Mouse (Mus musculus) midbrain, embryonic 13.5 days (tissue): Measurements from ENCODE around the gene Grin2c. TPM values are rescaled to one million over a fixed set of nuclear protein-coding genes. Genes with fewer than 3 reads are reported as not detected.

Source experiments
- ATAC-seq: fragments of 200-750 bp; cut with Nextera tagmentation; 2 replicates; pipeline ENCODE4 v1.8.0; 2017; ENCODE audit warnings: mild to moderate bottlenecking, moderate TSS enrichment, moderate library complexity
- H3K27ac ChIP-seq: fragments of 300-500 bp; sonication (generic); 2 replicates; pipeline ENCODE4 v1.5.1; 2015; ENCODE audit warnings: inconsistent platforms, mild to moderate bottlenecking, moderate library complexity
- H3K27me3 ChIP-seq: fragments of 300-500 bp; sonication (generic); 2 replicates; pipeline ENCODE4 v1.6.1; 2015; ENCODE audit warnings: mild to moderate bottlenecking, inconsistent platforms
- H3K36me3 ChIP-seq: fragments of 300-500 bp; sonication (generic); 2 replicates; pipeline ENCODE4 v1.6.1; 2015; ENCODE audit warnings: mild to moderate bottlenecking, inconsistent platforms
- H3K4me1 ChIP-seq: fragments of 300-500 bp; sonication (generic); replicated peaks from 2 replicates; pipeline ENCODE4 v1.6.1; 2015; ENCODE audit warnings: inconsistent platforms
- H3K4me2 ChIP-seq: fragments of 300-500 bp; sonication (generic); replicated peaks from 2 replicates; pipeline ENCODE4 v1.6.1; 2015; ENCODE audit warnings: moderate library complexity, mild to moderate bottlenecking, inconsistent platforms
- H3K4me3 ChIP-seq: fragments of 300-500 bp; sonication (generic); replicated peaks from 2 replicates; pipeline ENCODE4 v1.5.1; 2015; ENCODE audit warnings: mild to moderate bottlenecking, inconsistent platforms
- H3K9ac ChIP-seq: fragments of 300-500 bp; sonication (generic); replicated peaks from 2 replicates; pipeline ENCODE4 v1.6.1; 2015; ENCODE audit warnings: mild to moderate bottlenecking, inconsistent platforms
- H3K9me3 ChIP-seq: fragments of 300-500 bp; sonication (generic); 2 replicates; pipeline ENCODE4 v1.6.1; 2016; ENCODE audit warnings: mild to moderate bottlenecking, inconsistent platforms
- WGBS: fragments of 180-500 bp; shearing (Covaris S2); methylation state at CpG from one replicate; pipeline ENCODE4 v1.1.7; 2015; 5-methylcytosine and 5-hydroxymethylcytosine counted together
- polyA plus RNA-seq: library from polyadenylated mRNA; unstranded; fragments of >200 nt; fragmentation: Nextera tagmentation; extraction: Ambion mirVana; gene quantifications from 2 replicates; pipeline ENCODE4 v1.2.1, GENCODE M21; 2015

Gene Grin2c
- polyA plus RNA-seq, 1 experiment from 2014 or later = 0.12 TPM

DNA sequence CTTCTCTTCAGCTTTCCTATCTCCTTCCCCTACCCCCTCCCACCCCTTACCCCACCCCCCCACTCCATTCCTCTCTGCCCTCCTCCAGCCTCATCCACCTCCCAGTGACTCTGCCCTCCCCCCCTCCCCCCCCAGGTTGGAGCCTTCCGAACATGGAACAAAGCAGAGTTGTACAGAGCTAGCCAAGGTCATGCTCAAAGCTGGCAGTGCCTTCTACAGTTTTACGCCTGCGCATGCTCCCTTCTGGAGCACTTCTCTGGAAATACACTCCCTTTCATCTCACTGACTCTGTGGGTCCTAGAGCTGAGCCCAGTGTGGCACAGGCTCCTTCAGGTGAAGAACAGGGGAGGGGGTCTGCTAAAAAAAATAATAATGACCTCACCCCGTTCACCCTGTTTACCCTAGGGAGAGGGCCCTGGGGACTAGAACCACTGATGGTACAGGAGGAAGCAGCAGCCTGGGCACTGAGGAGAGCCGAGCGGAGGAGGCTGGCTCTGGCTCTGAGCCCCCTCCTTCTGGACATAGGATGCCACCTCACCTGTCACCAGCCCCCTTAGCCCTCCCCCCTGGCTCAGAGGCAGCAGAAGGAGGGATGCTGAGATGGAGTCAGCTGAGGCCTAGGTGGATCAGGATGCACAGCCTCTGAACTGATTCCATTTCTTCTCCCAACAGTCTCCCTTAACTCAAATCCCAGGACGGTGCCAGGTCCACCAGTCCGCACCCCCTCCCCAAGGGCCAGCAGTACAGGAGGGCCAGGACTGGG, 15.9 kb upstream of the Grin2c start:
- Histone ChIP-seq H3K4me1 (peaks cover 12% of the 10 kb centered on the region), H3K9me3 (no peaks in the 10 kb centered on the region), H3K4me3 (no peak overlapping the region), H3K36me3 (no peaks in the 10 kb centered on the region), H3K9ac (no peak overlapping the region), H3K27ac (no peak overlapping the region), H3K27me3 (no peaks in the 10 kb centered on the region), H3K4me2 (no peak overlapping the region)
- 74% methylated on average over 8 of the region's 8 CpGs for WGBS
- no peak for ATAC-seq

DNA sequence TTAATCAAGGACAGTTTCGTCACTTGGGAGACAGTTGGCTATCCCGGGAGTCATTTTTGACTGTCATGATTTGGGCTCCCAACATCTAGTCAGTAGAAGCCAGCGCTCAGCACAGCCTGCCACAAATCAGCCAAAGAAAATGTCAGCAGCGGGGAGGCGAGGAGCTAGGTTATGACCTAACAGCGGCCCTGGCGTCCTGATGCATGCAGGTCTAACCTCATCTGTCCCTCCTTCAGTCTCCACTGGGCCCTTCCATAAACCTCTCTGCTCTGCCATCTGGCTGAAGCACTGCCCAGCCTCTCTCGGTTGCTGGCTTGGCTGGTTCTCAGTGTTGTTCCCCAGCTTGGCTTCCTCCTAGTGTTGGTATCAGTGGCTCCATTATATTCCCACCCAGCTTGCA, 15.3 kb upstream of the Grin2c start:
- Histone ChIP-seq H3K4me2 (no peak overlapping the region), H3K27me3 (no peaks in the 10 kb centered on the region), H3K4me1 (peaks cover 17% of the 10 kb centered on the region), H3K9ac (0 out of 2 replicates have a peak overlapping the region, but pooled peaks have one; percentile 10), H3K27ac (no peak overlapping the region), H3K36me3 (no peaks in the 10 kb centered on the region), H3K9me3 (no peaks in the 10 kb centered on the region), H3K4me3 (no peak overlapping the region)
- ATAC-seq = no peak
- 83% methylated on average over 8 of the region's 8 CpGs for WGBS

DNA sequence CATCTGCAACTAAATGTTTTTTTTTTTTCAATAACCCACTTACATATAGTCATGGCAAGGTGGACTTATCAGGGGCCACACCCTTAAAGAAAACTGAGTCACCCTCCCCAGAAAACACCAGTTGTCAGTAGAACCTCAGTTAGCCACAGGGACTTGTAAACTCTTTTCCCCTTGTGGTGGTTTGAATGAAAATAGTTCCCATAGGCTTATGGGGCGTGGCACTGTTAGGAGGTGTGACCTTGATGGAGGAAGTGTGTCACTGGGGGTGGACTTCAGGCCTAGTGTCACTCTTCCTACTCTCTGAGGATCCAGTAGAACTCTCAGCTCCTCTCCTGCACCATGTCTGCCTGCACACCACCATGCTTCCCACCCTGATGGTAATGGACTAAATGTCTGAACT, 12.7 kb upstream of the Grin2c start:
- Histone ChIP-seq H3K27ac (no peak overlapping the region), H3K36me3 (no peaks in the 10 kb centered on the region), H3K9ac (no peak overlapping the region), H3K4me3 (no peak overlapping the region), H3K4me2 (no peak overlapping the region), H3K27me3 (no peaks in the 10 kb centered on the region), H3K9me3 (no peaks in the 10 kb centered on the region), H3K4me1 (peaks cover 24% of the 10 kb centered on the region)
- WGBS = 67% methylated on average over 1 of the region's 1 CpGs
- no peak for ATAC-seq

DNA sequence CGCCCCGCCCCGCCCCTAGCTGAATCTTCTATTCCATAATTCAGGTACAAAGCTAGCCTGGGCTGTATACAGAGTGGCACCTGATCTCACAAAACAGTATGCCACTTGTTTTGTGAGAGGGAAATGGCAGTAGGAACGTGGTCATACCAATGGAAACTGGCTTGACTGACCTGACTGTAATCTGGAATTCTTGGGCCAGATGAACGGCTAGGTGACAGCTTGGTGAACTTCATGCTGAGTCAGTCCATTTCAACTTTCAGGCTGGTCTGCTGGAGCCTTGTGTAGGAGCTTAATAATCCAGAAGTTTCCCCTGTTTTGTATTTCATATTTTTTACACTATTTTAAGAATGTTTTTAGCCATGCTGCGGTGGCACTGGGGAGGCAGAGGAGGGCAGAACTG, 11.1 kb upstream of the Grin2c start:
- H3K36me3 ChIP-seq = no peaks in the 10 kb centered on the region
- H3K4me2 ChIP-seq = peak overlapping the region; percentile 74
- ATAC-seq = no peak
- H3K27ac ChIP-seq = no peak overlapping the region
- H3K9ac ChIP-seq = no peak overlapping the region
- 0 out of 2 replicates have a peak overlapping the region, but pooled peaks have one; percentile 64 for H3K4me3 ChIP-seq
- no peaks in the 10 kb centered on the region for H3K9me3 ChIP-seq
- H3K4me1 ChIP-seq = peaks cover 27% of the 10 kb centered on the region
- H3K27me3 ChIP-seq = no peaks in the 10 kb centered on the region
- WGBS = 80% methylated on average over 6 of the region's 6 CpGs

DNA sequence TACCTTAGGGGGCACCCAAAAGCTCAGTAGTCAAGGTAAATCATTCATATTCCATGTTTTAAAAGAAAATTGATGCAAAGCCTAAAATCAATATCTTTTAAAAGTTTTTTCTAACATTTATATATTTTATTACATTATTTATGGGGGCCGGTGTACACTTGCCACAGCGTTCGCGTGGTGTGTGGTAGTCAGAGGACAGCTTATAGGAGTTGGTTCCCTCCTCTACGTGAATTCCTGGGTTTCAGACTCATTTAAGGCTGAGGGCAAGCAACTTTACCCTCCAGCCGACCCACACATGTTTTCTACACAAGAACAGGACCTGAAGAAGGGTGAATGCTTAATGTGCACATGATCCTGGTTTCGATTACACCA, 10.5 kb upstream of the Grin2c start:
- WGBS = 19% methylated on average over 7 of the region's 7 CpGs
- peak overlapping the region; percentile 64 for H3K4me3 ChIP-seq
- ATAC-seq = no peak
- H3K9ac ChIP-seq = peak overlapping the region; percentile 67
- no peaks in the 10 kb centered on the region for H3K27me3 ChIP-seq
- peaks cover 29% of the 10 kb centered on the region for H3K4me1 ChIP-seq
- no peaks in the 10 kb centered on the region for H3K9me3 ChIP-seq
- no peaks in the 10 kb centered on the region for H3K36me3 ChIP-seq
- H3K27ac ChIP-seq = peak overlapping the region; percentile 89
- peak overlapping the region; percentile 74 for H3K4me2 ChIP-seq

DNA sequence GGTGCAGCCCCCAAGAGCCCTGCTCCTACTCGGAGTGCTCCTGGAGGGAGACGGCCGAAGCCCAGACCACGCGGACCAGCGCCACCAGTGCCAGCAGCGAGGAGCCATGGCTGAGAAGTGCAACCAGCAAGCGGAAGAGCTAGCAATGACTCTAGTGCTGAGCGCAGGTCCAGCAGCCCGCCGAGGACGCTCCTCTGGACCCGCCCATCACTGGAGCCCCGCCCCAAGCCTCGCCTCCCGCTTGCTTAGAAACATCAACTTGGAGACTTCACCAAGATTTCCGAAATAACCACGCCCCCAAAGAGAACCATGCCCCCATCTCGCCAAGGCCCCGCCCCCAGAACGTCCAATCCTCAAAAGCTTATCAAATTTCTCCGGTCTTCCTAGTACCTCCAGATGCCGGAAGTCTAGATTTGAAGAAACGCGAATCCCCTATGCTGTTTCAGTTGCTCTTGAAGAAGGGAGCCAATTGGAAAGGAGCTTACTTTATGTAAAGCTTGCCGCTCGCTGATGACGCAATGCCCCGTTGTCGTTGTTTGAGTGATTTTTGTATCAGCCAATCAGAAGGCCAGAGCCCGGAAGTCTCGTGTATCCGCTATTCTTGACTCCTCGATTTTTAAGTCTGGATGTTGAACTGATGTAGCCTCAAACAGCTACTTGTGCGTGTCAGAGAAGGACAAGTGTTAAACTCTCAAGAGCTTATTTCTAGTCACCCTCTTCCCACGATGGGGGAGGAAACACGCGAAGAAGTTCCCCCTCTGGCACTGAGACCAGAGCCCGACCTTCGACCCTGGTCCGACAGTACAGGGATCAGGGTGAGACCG, 9.9 kb upstream of the Grin2c start, which contains the start of gene Fdxr:
Fdxr (minus strand) TSS at position 271 of the 824 bp plus-strand sequence.
- H3K4me2 ChIP-seq = peak within 1 kb of the TSS; percentile 75
- no peaks in the 10 kb centered on the region for H3K9me3 ChIP-seq
- H3K4me1 ChIP-seq = peaks cover 29% of the 10 kb centered on the region
- 0 out of 2 replicates have a peak, but pooled peaks cover under 1% of the 10 kb centered on the region for H3K36me3 ChIP-seq
- peak; percentile 97 for ATAC-seq
- H3K4me3 ChIP-seq = peak within 1 kb of the TSS; percentile 64
- H3K27ac ChIP-seq = peak within 1 kb of the TSS; percentile 89
- peak within 1 kb of the TSS; percentile 80 for H3K9ac ChIP-seq
- H3K27me3 ChIP-seq = no peaks in the 10 kb centered on the region
- WGBS = under 1% methylated on average over 42 of the region's 42 CpGs

DNA sequence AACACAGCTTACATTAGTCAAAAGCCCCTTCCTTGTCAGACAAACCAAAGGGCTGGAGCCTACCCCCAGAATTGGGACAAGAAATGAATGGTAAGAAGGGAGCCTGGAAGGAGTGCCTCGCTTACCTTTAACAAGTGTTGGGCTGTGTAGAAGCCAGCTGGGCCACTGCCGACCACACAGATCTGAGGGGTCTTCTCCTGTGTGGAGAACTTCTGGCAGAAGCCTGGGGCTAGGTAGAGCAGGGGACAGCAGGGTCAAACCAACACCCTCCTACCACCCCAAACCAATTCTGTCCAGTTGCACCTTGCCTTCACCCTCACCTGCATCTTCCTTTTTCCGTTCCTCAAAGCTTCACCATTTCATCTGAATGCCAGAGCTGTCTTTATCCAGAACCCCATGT, 8.9 kb upstream of the Grin2c start:
- Histone ChIP-seq H3K4me3 (peak overlapping the region; percentile 64), H3K9me3 (no peaks in the 10 kb centered on the region), H3K4me1 (peaks cover 29% of the 10 kb centered on the region), H3K4me2 (peak overlapping the region; percentile 75), H3K9ac (peak overlapping the region; percentile 80), H3K27me3 (no peaks in the 10 kb centered on the region), H3K27ac (peak overlapping the region; percentile 89), H3K36me3 (peaks cover 8% of the 10 kb centered on the region; the same call in 1 of the 2 replicates)
- 69% methylated on average over 3 of the region's 3 CpGs for WGBS
- ATAC-seq = no peak

DNA sequence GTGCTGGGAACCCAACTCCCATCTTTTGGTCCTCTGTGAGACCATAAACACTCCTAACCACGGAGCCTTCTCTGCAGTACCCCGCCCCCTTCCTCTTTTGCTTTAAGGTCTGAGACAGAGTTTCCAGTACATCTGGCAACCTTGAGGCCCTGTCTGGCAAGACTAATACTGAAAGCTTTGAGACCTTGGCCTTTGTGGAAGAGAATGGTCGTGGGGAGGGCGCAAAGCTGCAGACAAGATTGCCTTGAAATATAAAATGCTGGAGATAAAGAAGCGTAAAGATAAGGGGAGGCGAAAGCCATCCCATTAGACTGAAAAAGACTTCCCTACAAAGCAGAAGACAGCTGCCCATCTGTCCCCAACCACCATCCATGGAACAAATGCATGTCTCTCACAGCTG, 8.5 kb upstream of the Grin2c start:
- Histone ChIP-seq H3K9ac (peak overlapping the region; percentile 80; the same call in 1 of the 2 replicates), H3K4me3 (peak overlapping the region; percentile 64), H3K9me3 (no peaks in the 10 kb centered on the region), H3K27me3 (no peaks in the 10 kb centered on the region), H3K4me1 (peaks cover 29% of the 10 kb centered on the region), H3K36me3 (peaks cover 8% of the 10 kb centered on the region; the same call in 1 of the 2 replicates), H3K4me2 (peak overlapping the region; percentile 75), H3K27ac (no peak overlapping the region)
- no peak for ATAC-seq
- WGBS = 91% methylated on average over 6 of the region's 6 CpGs

DNA sequence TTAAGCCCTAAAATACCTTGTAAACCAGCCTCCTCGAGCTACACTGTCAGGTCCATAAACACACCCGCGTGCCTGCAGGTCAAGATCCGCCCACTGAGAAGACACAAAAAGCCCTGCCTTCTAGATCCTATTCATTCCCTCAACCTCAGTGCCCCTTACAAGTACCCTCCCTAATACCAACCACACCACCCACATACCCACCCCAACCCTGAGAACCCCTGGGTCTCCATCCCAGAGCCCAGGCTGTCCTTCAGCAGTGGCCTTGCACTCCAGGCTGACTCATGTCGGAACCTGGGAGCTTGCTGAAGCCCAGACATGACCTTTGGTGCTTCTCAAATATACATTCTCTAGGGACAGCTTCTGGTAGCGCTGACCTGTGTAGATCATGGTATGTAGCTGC, 7.7 kb upstream of the Grin2c start:
- WGBS = 91% methylated on average over 6 of the region's 6 CpGs

DNA sequence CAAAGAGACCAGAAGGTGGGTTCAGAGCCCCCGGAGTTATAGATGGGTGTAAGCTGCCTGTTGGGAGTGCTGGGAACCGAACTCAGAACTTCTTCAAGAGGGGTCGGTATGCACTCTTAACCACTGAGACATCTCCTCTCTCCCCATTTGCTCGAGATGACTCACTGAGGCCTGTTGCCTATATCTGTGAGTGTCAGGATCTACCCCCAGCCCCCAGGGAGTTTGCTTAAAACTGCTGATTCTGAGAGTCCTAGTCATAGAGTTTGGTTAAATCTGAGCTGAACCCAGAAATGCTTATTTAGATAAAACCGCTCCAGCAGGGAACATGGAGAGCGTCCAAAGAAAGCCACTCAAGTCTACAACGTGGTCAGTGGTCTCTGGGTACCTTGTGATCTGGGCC, 7.1 kb upstream of the Grin2c start:
- no peak overlapping the region for H3K9ac ChIP-seq
- no peak overlapping the region for H3K4me2 ChIP-seq
- WGBS = 91% methylated on average over 7 of the region's 7 CpGs
- H3K9me3 ChIP-seq = no peaks in the 10 kb centered on the region
- H3K4me3 ChIP-seq = no peak overlapping the region
- peaks cover 6% of the 10 kb centered on the region for H3K27me3 ChIP-seq
- no peak for ATAC-seq
- peaks cover 13% of the 10 kb centered on the region for H3K36me3 ChIP-seq
- peaks cover 34% of the 10 kb centered on the region for H3K4me1 ChIP-seq
- no peak overlapping the region for H3K27ac ChIP-seq

More for the DNA sequence above, 7.7 kb upstream of the Grin2c start:
- no peak overlapping the region for H3K4me3 ChIP-seq
- H3K9ac ChIP-seq = 0 out of 2 replicates have a peak overlapping the region, but pooled peaks have one; percentile 1
- H3K27ac ChIP-seq = no peak overlapping the region
- no peak for ATAC-seq
- no peaks in the 10 kb centered on the region for H3K9me3 ChIP-seq
- H3K4me1 ChIP-seq = peaks cover 34% of the 10 kb centered on the region
- peaks cover 8% of the 10 kb centered on the region; the same call in 1 of the 2 replicates for H3K36me3 ChIP-seq
- H3K4me2 ChIP-seq = no peak overlapping the region
- no peaks in the 10 kb centered on the region for H3K27me3 ChIP-seq

DNA sequence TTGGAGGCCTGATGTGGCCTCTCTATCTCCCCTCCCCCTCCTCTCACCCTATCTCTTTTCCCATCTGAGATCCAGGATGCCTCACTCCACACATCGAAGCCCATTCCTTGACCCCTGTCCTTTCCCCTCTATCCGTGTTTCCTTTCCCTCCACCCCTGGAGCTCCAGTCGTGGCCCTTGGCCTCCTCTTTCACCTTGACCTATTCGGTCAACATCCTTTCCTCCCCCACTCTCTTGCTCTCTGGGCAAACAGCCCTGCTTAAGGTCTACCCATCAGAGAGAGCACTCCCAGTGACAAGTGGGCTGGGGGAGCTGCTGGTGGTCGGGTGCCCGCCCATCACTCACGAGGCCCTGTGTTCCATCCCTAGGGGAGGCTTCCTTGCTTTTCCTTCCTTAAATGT, 6.7 kb upstream of the Grin2c start:
- no peak overlapping the region for H3K4me2 ChIP-seq
- no peaks in the 10 kb centered on the region for H3K9me3 ChIP-seq
- H3K4me1 ChIP-seq = peaks cover 34% of the 10 kb centered on the region
- H3K27ac ChIP-seq = no peak overlapping the region
- H3K27me3 ChIP-seq = peaks cover 10% of the 10 kb centered on the region
- no peak for ATAC-seq
- H3K9ac ChIP-seq = 0 out of 2 replicates have a peak overlapping the region, but pooled peaks have one; percentile 10
- peaks cover 18% of the 10 kb centered on the region for H3K36me3 ChIP-seq
- no peak overlapping the region for H3K4me3 ChIP-seq
- WGBS = 71% methylated on average over 7 of the region's 7 CpGs
